Mouse (Mus musculus): Measurements from ENCODE around the gene Spaca6. TPM values are rescaled to one million over a fixed set of nuclear protein-coding genes. Genes with fewer than 3 reads are reported as not detected.
"Not testable (repeated sequence)": the region's sequence is repeated elsewhere in the genome, so short reads cannot be mapped to it uniquely, and the experiment has no call there.

Spaca6 gene
- polyA plus RNA-seq, 1 experiment from 2014 or later: 48.1 TPM

GRCm38 (mm10) chr17:17830731-17831130 is 3.8 kb downstream of the Spaca6 start:
- Histone ChIP-seq H3K27ac (no peak overlapping the region), H3K4me3 (0 out of 2 replicates have a peak overlapping the region, but pooled peaks have one; percentile 7), H3K9me3 (no peaks in the 10 kb centered on the region), H3K9ac (peak overlapping the region; percentile 94; the same call in 1 of the 2 replicates), H3K27me3 (replicated peaks) (no peaks in the 10 kb centered on the region), H3K36me3 (peaks cover 30% of the 10 kb centered on the region), H3K4me1 (peaks cover 58% of the 10 kb centered on the region), H3K4me2 (replicated peaks) (peak overlapping the region; percentile 93)
- no peak for ATAC-seq (ENCODE audit: low FRiP score, low read depth)
- WGBS: 75% methylated on average over 7 of the region's 7 CpGs

DNA sequence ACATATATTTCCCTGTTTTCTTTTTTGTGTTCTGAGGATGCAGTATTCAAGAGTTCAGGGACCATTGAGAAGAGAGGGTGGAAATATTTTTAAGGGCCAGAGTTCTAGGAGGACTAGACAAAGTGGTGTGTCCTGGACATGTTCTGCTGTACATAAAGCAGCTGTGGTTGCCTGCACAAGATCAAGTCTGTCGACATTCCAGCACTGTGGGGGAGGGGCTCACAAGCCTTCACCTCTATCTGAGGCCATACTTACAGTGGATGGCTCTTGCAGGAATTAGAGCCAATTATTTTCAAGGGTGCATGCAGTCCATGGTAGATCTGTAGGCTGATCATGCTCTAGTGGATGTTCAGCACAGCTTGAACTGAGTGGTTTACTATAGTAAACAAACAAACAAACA is 7.9 kb downstream of the Spaca6 start:
- WGBS: 29% methylated on average over 1 of the region's 1 CpGs
- H3K9ac ChIP-seq: no peak overlapping the region
- H3K27me3 ChIP-seq (replicated peaks): no peaks in the 10 kb centered on the region
- ATAC-seq (ENCODE audit: low FRiP score, low read depth): no peak
- H3K4me1 ChIP-seq: peaks cover 83% of the 10 kb centered on the region
- no peak overlapping the region for H3K27ac ChIP-seq
- no peaks in the 10 kb centered on the region for H3K9me3 ChIP-seq
- H3K36me3 ChIP-seq: peaks cover 51% of the 10 kb centered on the region
- H3K4me3 ChIP-seq: no peak overlapping the region
- H3K4me2 ChIP-seq (replicated peaks): no peak overlapping the region

DNA sequence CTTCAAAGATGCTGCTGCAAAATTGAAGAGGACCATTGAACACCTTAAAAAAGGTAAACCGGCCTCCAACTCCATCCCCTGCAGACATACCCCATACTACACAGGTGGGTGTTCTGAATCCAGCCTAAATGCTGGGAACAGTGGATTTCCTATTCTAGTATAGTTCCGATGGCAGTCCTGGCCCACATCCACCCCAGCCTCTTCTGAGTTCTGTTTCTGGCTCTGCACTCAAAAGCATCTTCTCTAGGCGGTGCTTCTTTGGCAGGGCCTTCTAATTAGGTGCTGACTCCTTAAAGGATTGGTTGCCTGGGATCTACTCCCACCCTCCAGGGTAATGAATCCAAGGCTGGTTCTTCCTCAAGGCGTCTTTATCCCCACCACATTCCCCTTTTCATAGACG is 9.1 kb downstream of the Spaca6 start:
- WGBS: 85% methylated on average over 5 of the region's 5 CpGs
- no peak overlapping the region for H3K27ac ChIP-seq
- H3K36me3 ChIP-seq: peaks cover 56% of the 10 kb centered on the region
- H3K27me3 ChIP-seq (replicated peaks): no peaks in the 10 kb centered on the region
- no peak overlapping the region for H3K9ac ChIP-seq
- no peak for ATAC-seq (ENCODE audit: low FRiP score, low read depth)
- no peak overlapping the region for H3K4me3 ChIP-seq
- H3K4me1 ChIP-seq: peaks cover 71% of the 10 kb centered on the region
- no peaks in the 10 kb centered on the region for H3K9me3 ChIP-seq
- no peak overlapping the region for H3K4me2 ChIP-seq (replicated peaks)

DNA sequence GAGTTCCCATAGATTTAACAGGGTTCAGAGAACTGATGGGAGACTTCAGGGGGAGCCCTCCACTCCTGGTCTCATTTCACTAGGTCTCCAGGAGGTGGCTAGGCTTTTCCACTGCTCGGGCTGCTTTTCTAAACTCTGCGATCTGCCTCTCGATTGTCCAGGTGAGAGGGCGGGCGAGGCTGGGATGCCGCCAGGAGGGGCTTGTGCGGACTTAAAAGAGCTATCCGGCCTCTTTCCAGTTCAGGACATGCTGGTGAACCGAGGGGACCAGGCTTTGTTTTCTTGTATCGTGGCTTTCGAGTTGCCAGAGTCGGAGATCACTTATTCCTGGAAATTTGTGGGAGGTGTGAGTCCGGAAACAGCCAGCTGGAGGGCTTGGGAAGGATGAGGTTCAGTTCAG is 10.5 kb downstream of the Spaca6 start:
- Histone ChIP-seq H3K9ac (peak overlapping the region; percentile 63; the same call in 1 of the 2 replicates), H3K4me1 (peaks cover 57% of the 10 kb centered on the region), H3K4me3 (peak overlapping the region; percentile 36), H3K27ac (peak overlapping the region; percentile 20; the same call in 1 of the 2 replicates), H3K4me2 (replicated peaks) (peak overlapping the region; percentile 65), H3K36me3 (peaks cover 52% of the 10 kb centered on the region), H3K27me3 (replicated peaks) (no peaks in the 10 kb centered on the region), H3K9me3 (no peaks in the 10 kb centered on the region)
- peak; percentile 7 for ATAC-seq (ENCODE audit: low FRiP score, low read depth)
- 12% methylated on average over 13 of the region's 13 CpGs for WGBS

GRCm38 (mm10) chr17:17837919-17838701 is 11.2 kb downstream of the Spaca6 start:
- ATAC-seq (ENCODE audit: low FRiP score, low read depth): peak; percentile 96
- H3K4me2 ChIP-seq (replicated peaks): peak overlapping the region; percentile 65
- H3K9me3 ChIP-seq: no peaks in the 10 kb centered on the region
- H3K4me3 ChIP-seq: peak overlapping the region; percentile 36
- no peaks in the 10 kb centered on the region for H3K27me3 ChIP-seq (replicated peaks)
- H3K36me3 ChIP-seq: peaks cover 47% of the 10 kb centered on the region
- H3K9ac ChIP-seq: peak overlapping the region; percentile 63
- 2% methylated on average over 43 of the region's 43 CpGs for WGBS
- peak overlapping the region; percentile 57; the same call in 1 of the 2 replicates for H3K27ac ChIP-seq
- H3K4me1 ChIP-seq: peaks cover 53% of the 10 kb centered on the region

- Histone ChIP-seq H3K36me3 (peaks cover 38% of the 10 kb centered on the region), H3K4me2 (replicated peaks) (no peak overlapping the region), H3K9me3 (no peaks in the 10 kb centered on the region), H3K9ac (no peak overlapping the region), H3K27me3 (replicated peaks) (no peaks in the 10 kb centered on the region), H3K27ac (no peak overlapping the region), H3K4me3 (no peak overlapping the region), H3K4me1 (peaks cover 42% of the 10 kb centered on the region)
- no peak for ATAC-seq (ENCODE audit: low FRiP score, low read depth)
- 90% methylated on average over 2 of the region's 2 CpGs for WGBS
Observed at GRCm38 (mm10) chr17:17839276-17839675, 12.3 kb downstream of the Spaca6 start.

GRCm38 (mm10) chr17:17840796-17841195 is 13.8 kb downstream of the Spaca6 start:
- no peaks in the 10 kb centered on the region for H3K9me3 ChIP-seq
- H3K4me1 ChIP-seq: peaks cover 28% of the 10 kb centered on the region
- no peak for ATAC-seq (ENCODE audit: low FRiP score, low read depth)
- H3K9ac ChIP-seq: no peak overlapping the region
- no peak overlapping the region for H3K27ac ChIP-seq
- H3K4me3 ChIP-seq: no peak overlapping the region
- peaks cover 38% of the 10 kb centered on the region for H3K36me3 ChIP-seq
- 92% methylated on average over 7 of the region's 7 CpGs for WGBS
- H3K27me3 ChIP-seq (replicated peaks): no peaks in the 10 kb centered on the region
- H3K4me2 ChIP-seq (replicated peaks): no peak overlapping the region

DNA sequence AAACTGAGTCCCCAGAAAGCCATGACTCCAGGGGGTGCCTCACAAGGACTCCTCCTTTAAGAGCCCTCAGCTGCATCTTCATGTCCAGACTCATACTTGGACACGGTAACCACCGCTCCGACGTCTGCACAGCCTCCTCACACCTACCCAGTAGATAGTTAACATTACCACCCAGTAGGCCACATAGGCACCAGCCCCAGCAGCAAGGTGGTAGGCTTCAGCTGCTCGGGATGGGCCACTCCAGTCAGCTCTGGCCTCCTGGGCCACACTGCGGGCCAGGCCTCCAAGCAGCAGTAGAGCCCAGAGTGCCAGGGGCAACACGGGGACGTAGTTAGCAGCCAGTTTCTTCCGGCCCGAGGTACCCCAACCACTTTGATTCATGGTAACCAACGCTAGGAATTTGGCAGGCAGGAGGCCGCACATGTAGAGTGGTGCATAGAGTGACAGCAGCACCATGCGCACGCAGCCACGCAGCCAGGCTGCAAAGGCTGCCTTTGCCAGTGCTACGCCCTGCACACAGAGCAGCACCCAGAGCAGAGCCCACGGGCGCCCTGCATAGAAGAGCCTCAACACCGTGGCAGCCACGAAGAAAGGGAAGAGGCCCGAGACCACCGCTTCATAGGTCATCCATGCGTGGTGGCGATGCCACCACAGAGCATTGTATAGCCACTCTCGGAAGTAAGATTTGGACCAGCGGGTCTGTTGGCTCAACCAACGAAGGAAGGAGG is 16.7 kb downstream of the Spaca6 start:
- Histone ChIP-seq H3K36me3 (peaks cover 32% of the 10 kb centered on the region), H3K27ac (no peak overlapping the region), H3K9ac (no peak overlapping the region), H3K4me2 (replicated peaks) (no peak overlapping the region), H3K4me3 (no peak overlapping the region), H3K27me3 (replicated peaks) (no peaks in the 10 kb centered on the region), H3K9me3 (no peaks in the 10 kb centered on the region), H3K4me1 (peaks cover 6% of the 10 kb centered on the region; the same call in 1 of the 2 replicates)
- 72% methylated on average over 27 of the region's 27 CpGs for WGBS
- peak; percentile 52 for ATAC-seq (ENCODE audit: low FRiP score, low read depth)

- not testable (repeated sequence) for H3K4me1 ChIP-seq; H3K27ac ChIP-seq; ATAC-seq (ENCODE audit: low FRiP score, low read depth); H3K9me3 ChIP-seq; H3K4me3 ChIP-seq; H3K27me3 ChIP-seq (replicated peaks); H3K4me2 ChIP-seq (replicated peaks); H3K9ac ChIP-seq
- H3K36me3 ChIP-seq: peaks cover 25% of the 10 kb centered on the region
- WGBS: 91% methylated on average over 3 of the region's 3 CpGs
Observed at GRCm38 (mm10) chr17:17844606-17845005, 17.6 kb downstream of the Spaca6 start.

DNA sequence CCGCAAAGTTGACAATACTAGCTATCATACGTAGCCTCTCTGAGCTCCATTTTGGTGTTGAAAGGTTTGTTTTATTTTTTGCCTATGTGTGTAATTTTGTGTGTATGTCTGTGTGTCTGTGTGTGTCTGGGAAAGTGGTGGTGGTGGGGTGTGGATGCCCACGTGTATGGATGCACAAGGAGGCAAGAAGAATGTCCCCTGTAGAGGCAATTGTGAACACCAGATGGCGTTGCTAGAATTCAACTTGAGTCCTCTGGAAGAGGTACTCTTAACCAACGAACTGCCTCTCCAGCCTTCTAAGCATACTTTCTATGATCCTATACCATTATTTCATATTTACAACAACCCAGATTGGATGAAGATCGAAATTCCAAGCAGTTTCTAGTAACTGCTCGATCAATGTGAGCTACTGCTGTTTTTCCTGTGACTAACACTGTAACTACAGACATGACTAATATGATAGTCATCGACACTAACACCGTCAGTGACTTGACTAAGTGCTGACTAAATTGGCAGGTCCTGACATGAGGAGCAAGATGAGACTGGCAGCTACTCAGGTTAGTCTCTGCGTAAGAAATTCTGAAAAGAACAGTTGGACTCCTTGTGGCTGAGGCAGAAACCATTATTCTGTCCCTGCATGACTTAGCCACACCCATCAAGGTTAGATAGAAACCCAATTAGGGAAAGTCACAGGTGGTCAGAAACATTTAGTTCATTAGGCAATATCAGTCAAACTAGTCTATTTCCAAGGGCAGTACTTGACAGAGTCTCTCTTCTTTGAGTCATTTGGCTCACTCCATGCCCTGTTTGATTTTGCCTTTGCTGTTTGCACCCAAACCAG is 18.4 kb downstream of the Spaca6 start:
- no peak overlapping the region for H3K27ac ChIP-seq
- 72% methylated on average over 10 of the region's 10 CpGs for WGBS
- H3K36me3 ChIP-seq: peaks cover 21% of the 10 kb centered on the region
- no peak for ATAC-seq (ENCODE audit: low FRiP score, low read depth)
- no peak overlapping the region for H3K4me3 ChIP-seq
- H3K9ac ChIP-seq: no peak overlapping the region
- H3K27me3 ChIP-seq (replicated peaks): peaks cover 11% of the 10 kb centered on the region
- no peak overlapping the region for H3K4me2 ChIP-seq (replicated peaks)
- H3K4me1 ChIP-seq: no peaks in the 10 kb centered on the region
- no peaks in the 10 kb centered on the region for H3K9me3 ChIP-seq

- no peak overlapping the region for H3K9ac ChIP-seq
- H3K27me3 ChIP-seq (replicated peaks): peaks cover 12% of the 10 kb centered on the region
- 0 out of 2 replicates have a peak, but pooled peaks cover 8% of the 10 kb centered on the region for H3K36me3 ChIP-seq
- H3K4me3 ChIP-seq: no peak overlapping the region
- H3K4me1 ChIP-seq: no peaks in the 10 kb centered on the region
- 83% methylated on average over 2 of the region's 2 CpGs for WGBS
- no peak overlapping the region for H3K27ac ChIP-seq
- H3K4me2 ChIP-seq (replicated peaks): no peak overlapping the region
- H3K9me3 ChIP-seq: no peaks in the 10 kb centered on the region
- no peak for ATAC-seq (ENCODE audit: low FRiP score, low read depth)
Observed at GRCm38 (mm10) chr17:17848988-17849387, 22.0 kb downstream of the Spaca6 start.

Measured in neural tube, embryonic 12.5 days (tissue).